Mouse (Mus musculus): ENCODE data around the gene 6330409D20Rik. TPM values are rescaled to one million over a fixed set of nuclear protein-coding genes. Genes with fewer than 3 reads are reported as not detected.

The 6330409D20Rik gene
- total RNA-seq (2012; rRNA removed) = not detected in 2 replicates

- no peaks in the 10 kb centered on the region; the same call in 1 of the 2 replicates for H3K36me3 ChIP-seq (ENCODE audit: control insufficient read depth, insufficient read depth, low read length, poor library complexity, severe bottlenecking)
- H3K9me3 ChIP-seq (ENCODE audit: control insufficient read depth, insufficient read depth, low read depth, low read length) = no peaks in the 10 kb centered on the region
- H3K27ac ChIP-seq (ENCODE audit: insufficient read depth, low read depth, low read length, poor library complexity, severe bottlenecking) = no peak within 1 kb of the TSS
- in situ Hi-C loops (cut with MboI; ENCODE audit: low sequenced_read_pairs in 2 of 2, unreplicated experiment in 2 of 2) = no loop called here
- peaks cover 0 to 2% of the 10 kb centered on the region in 2 experiments; a peak in 1 of 4 replicates for H3K4me1 ChIP-seq (ENCODE audit: control insufficient read depth in 2 of 2, insufficient read depth in 2 of 2, low read length in 2 of 2, poor library complexity in 1 of 2)
- TF ChIP-seq ZC3H11A (IDR thresholded peaks at IDR 0.05; ENCODE audit: borderline replicate concordance, low read depth, low read length) (no peak), ZNF384 (IDR thresholded peaks at IDR 0.05; ENCODE audit: low read depth, low read length) (no peak), MAFK (IDR thresholded peaks at IDR 0.05; ENCODE audit: insufficient read depth, low read depth, low read length) (no peak), HCFC1 (IDR thresholded peaks at IDR 0.05; ENCODE audit: borderline replicate concordance, insufficient read depth, low read length) (no peak), CHD2 (IDR thresholded peaks at IDR 0.05; ENCODE audit: low read depth, low read length) (no peak)
- H3K9ac ChIP-seq (ENCODE audit: insufficient read depth, low read depth, low read length, poor library complexity, severe bottlenecking) = peak within 1 kb of the TSS; percentile 55; the same call in 1 of the 2 replicates
- H3K4me3 ChIP-seq (ENCODE audit: insufficient read depth in 1 of 2, low read depth in 1 of 2, low read length in 2 of 2, poor library complexity in 1 of 2, severe bottlenecking in 1 of 2) = peak within 1 kb of the TSS; percentile 65 to 76
- DNase-seq (ENCODE audit: low read depth, low spot score) = no peak
Measured at GRCm38 (mm10) chr2:32740916-32741272, at the start of gene 6330409D20Rik. 6330409D20Rik (minus strand) TSS chr2:32741016.

DNA sequence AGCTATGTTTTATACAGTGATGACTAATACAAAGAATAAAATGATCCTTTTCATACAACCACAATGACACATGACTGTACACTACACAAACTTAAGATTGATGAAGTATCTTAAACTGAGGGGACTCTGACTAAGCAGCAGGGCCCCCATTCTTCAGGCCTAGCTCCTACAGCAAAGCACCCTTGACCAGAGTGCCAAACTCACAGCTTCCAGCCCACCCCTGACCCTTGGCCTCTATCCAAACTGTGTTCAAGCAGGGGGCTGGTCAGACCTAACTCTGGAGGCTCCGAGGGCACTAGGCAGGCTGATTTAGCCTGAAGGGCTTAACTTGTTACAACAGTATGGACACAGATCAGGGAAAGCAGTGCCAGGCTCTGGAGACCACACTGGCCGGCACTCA, 47.8 kb upstream of the 6330409D20Rik start:
- in situ Hi-C loops (cut with MboI; ENCODE audit: low sequenced_read_pairs in 2 of 2, unreplicated experiment in 2 of 2) = no loop called here
- no peaks in the 10 kb centered on the region for H3K36me3 ChIP-seq (ENCODE audit: control insufficient read depth, insufficient read depth, low read length, poor library complexity, severe bottlenecking)
- no peak for DNase-seq (ENCODE audit: low read depth, low spot score)
- no peaks in the 10 kb centered on the region for H3K9me3 ChIP-seq (ENCODE audit: control insufficient read depth, insufficient read depth, low read depth, low read length)
- TF ChIP-seq HCFC1 (IDR thresholded peaks at IDR 0.05; ENCODE audit: borderline replicate concordance, insufficient read depth, low read length) (no peak), ZNF384 (IDR thresholded peaks at IDR 0.05; ENCODE audit: low read depth, low read length) (no peak), ZC3H11A (IDR thresholded peaks at IDR 0.05; ENCODE audit: borderline replicate concordance, low read depth, low read length) (no peak), MAFK (IDR thresholded peaks at IDR 0.05; ENCODE audit: insufficient read depth, low read depth, low read length) (no peak)
- no peak overlapping the region for H3K9ac ChIP-seq (ENCODE audit: insufficient read depth, low read depth, low read length, poor library complexity, severe bottlenecking)
- no peak overlapping the region for H3K4me3 ChIP-seq (ENCODE audit: insufficient read depth in 1 of 2, low read depth in 1 of 2, low read length in 2 of 2, poor library complexity in 1 of 2, severe bottlenecking in 1 of 2)
- H3K27ac ChIP-seq (ENCODE audit: insufficient read depth, low read depth, low read length, poor library complexity, severe bottlenecking) = no peak overlapping the region
- H3K4me1 ChIP-seq (ENCODE audit: control insufficient read depth in 2 of 2, insufficient read depth in 2 of 2, low read length in 2 of 2, poor library complexity in 1 of 2) = peaks cover 0 to 4% of the 10 kb centered on the region in 2 experiments; a peak in 2 of 4 replicates

- Histone ChIP-seq H3K9me3 (ENCODE audit: control insufficient read depth, insufficient read depth, low read depth, low read length) (no peaks in the 10 kb centered on the region), H3K27ac (ENCODE audit: insufficient read depth, low read depth, low read length, poor library complexity, severe bottlenecking) (no peak overlapping the region), H3K4me3 (ENCODE audit: insufficient read depth in 1 of 2, low read depth in 1 of 2, low read length in 2 of 2, poor library complexity in 1 of 2, severe bottlenecking in 1 of 2) (no peak overlapping the region), H3K9ac (ENCODE audit: insufficient read depth, low read depth, low read length, poor library complexity, severe bottlenecking) (no peak overlapping the region), H3K36me3 (ENCODE audit: control insufficient read depth, insufficient read depth, low read length, poor library complexity, severe bottlenecking) (no peaks in the 10 kb centered on the region), H3K4me1 (ENCODE audit: control insufficient read depth in 2 of 2, insufficient read depth in 2 of 2, low read length in 2 of 2, poor library complexity in 1 of 2) (peaks cover 0 to 4% of the 10 kb centered on the region in 2 experiments; a peak in 2 of 4 replicates)
- TF ChIP-seq MAFK (IDR thresholded peaks at IDR 0.05; ENCODE audit: insufficient read depth, low read depth, low read length) (no peak), CHD2 (IDR thresholded peaks at IDR 0.05; ENCODE audit: low read depth, low read length) (no peak), ZC3H11A (IDR thresholded peaks at IDR 0.05; ENCODE audit: borderline replicate concordance, low read depth, low read length) (no peak), ZNF384 (IDR thresholded peaks at IDR 0.05; ENCODE audit: low read depth, low read length) (no peak), HCFC1 (IDR thresholded peaks at IDR 0.05; ENCODE audit: borderline replicate concordance, insufficient read depth, low read length) (no peak)
- no peak for DNase-seq (ENCODE audit: low read depth, low spot score)
- in situ Hi-C loops (cut with MboI; ENCODE audit: low sequenced_read_pairs in 2 of 2, unreplicated experiment in 2 of 2) = no loop called here
Measured at GRCm38 (mm10) chr2:32787176-32787575, 46.4 kb upstream of the 6330409D20Rik start.

DNA sequence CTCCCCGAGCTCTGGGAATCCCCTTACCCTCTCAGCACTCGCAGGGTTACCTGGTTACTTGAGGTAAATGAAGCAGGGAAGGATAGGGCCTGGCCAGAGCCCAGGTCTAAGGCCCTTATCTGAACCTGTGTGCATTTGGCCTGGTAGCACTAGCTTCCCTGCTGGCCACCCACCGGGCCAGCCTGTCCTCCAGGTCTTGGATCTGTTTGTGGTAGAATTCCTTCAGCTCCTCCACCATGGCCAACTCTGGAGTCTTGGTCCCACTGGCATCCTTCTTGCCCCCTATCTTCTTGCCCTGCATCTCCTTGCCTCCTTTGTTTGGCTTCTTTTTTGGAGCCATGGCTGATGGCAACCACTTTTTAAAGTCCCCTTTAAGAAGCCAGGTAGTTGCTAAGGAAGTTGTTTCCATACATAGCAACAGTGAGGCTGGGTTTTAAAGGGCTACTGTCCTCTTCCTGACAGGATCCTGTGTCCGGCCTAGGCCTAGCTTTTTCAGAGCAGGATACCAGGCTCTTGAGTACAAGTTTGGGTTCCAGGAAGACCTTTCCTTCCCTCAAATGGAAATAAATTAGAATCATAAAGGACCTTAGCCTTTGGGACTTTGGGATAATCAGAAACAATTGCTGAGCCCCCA, 43.3 kb upstream of the 6330409D20Rik start, which contains the start of gene Cfap157:
Cfap157 (minus strand) TSS at position 381 of the 634 bp plus-strand sequence.
- no peak for DNase-seq (ENCODE audit: low read depth, low spot score)
- no peak within 1 kb of the TSS for H3K27ac ChIP-seq (ENCODE audit: insufficient read depth, low read depth, low read length, poor library complexity, severe bottlenecking)

More for the DNA sequence above, 43.3 kb upstream of the 6330409D20Rik start, which contains the start of gene Cfap157:
- in situ Hi-C loops (cut with MboI; ENCODE audit: low sequenced_read_pairs in 2 of 2, unreplicated experiment in 2 of 2) = no loop called here
- TF ChIP-seq HCFC1 (IDR thresholded peaks at IDR 0.05; ENCODE audit: borderline replicate concordance, insufficient read depth, low read length) = no peak
- TF ChIP-seq ZNF384 (IDR thresholded peaks at IDR 0.05; ENCODE audit: low read depth, low read length) = no peak
- no peak for TF ChIP-seq MAFK (IDR thresholded peaks at IDR 0.05; ENCODE audit: insufficient read depth, low read depth, low read length)
- no peak for TF ChIP-seq CHD2 (IDR thresholded peaks at IDR 0.05; ENCODE audit: low read depth, low read length)
- no peak for TF ChIP-seq ZC3H11A (IDR thresholded peaks at IDR 0.05; ENCODE audit: borderline replicate concordance, low read depth, low read length)
- no peak within 1 kb of the TSS for H3K4me3 ChIP-seq (ENCODE audit: insufficient read depth in 1 of 2, low read depth in 1 of 2, low read length in 2 of 2, poor library complexity in 1 of 2, severe bottlenecking in 1 of 2)
- peaks cover 0 to 15% of the 10 kb centered on the region in 2 experiments; a peak in 2 of 4 replicates for H3K4me1 ChIP-seq (ENCODE audit: control insufficient read depth in 2 of 2, insufficient read depth in 2 of 2, low read length in 2 of 2, poor library complexity in 1 of 2)
- H3K9ac ChIP-seq (ENCODE audit: insufficient read depth, low read depth, low read length, poor library complexity, severe bottlenecking) = no peak within 1 kb of the TSS
- H3K36me3 ChIP-seq (ENCODE audit: control insufficient read depth, insufficient read depth, low read length, poor library complexity, severe bottlenecking) = no peaks in the 10 kb centered on the region
- H3K9me3 ChIP-seq (ENCODE audit: control insufficient read depth, insufficient read depth, low read depth, low read length) = no peaks in the 10 kb centered on the region
